Mouse (Mus musculus) ovary, postnatal 10 days (tissue): ENCODE results near the gene Xylt1.

ENCODE experiments used
- DNase-seq: peaks from one replicate; pipeline ENCODE4 v3.0.0; 2022; ENCODE audit warnings: low spot score

The Xylt1 gene

GRCm38 (mm10) chr7:117435730-117436441, 55.1 kb downstream of the Xylt1 start:
- DNase-seq: no peak

GRCm38 (mm10) chr7:117436892-117437291, 56.1 kb downstream of the Xylt1 start:
- no peak for DNase-seq

- DNase-seq: no peak
Measured at GRCm38 (mm10) chr7:117440994-117441393, 60.2 kb downstream of the Xylt1 start.

GRCm38 (mm10) chr7:117442639-117443038, 61.9 kb downstream of the Xylt1 start:
- DNase-seq: no peak

GRCm38 (mm10) chr7:117443215-117443614, 62.4 kb downstream of the Xylt1 start:
- no peak for DNase-seq

- no peak for DNase-seq
Measured at GRCm38 (mm10) chr7:117445471-117445870, 64.7 kb downstream of the Xylt1 start.

GRCm38 (mm10) chr7:117449605-117450004, 68.8 kb downstream of the Xylt1 start:
- no peak for DNase-seq

- DNase-seq: no peak
Measured at GRCm38 (mm10) chr7:117451212-117451611, 70.4 kb downstream of the Xylt1 start.

GRCm38 (mm10) chr7:117452269-117452668, 71.5 kb downstream of the Xylt1 start:
- DNase-seq: no peak

- no peak for DNase-seq
Measured at GRCm38 (mm10) chr7:117454789-117455548, 74.2 kb downstream of the Xylt1 start.

- no peak for DNase-seq
Measured at GRCm38 (mm10) chr7:117462196-117462935, 81.6 kb downstream of the Xylt1 start.

GRCm38 (mm10) chr7:117464956-117465355, 84.2 kb downstream of the Xylt1 start:
- no peak for DNase-seq

GRCm38 (mm10) chr7:117466006-117466780, 85.4 kb downstream of the Xylt1 start:
- no peak for DNase-seq

- DNase-seq: no peak
Measured at GRCm38 (mm10) chr7:117470243-117470802, 89.5 kb downstream of the Xylt1 start.

GRCm38 (mm10) chr7:117472055-117472780, 91.4 kb downstream of the Xylt1 start:
- DNase-seq: no peak

GRCm38 (mm10) chr7:117472781-117473743, 92.3 kb downstream of the Xylt1 start:
- DNase-seq: no peak

- DNase-seq: no peak
Measured at GRCm38 (mm10) chr7:117474302-117474701, 93.5 kb downstream of the Xylt1 start.

- no peak for DNase-seq
Measured at GRCm38 (mm10) chr7:117475106-117475505, 94.3 kb downstream of the Xylt1 start.

- no peak for DNase-seq
Measured at GRCm38 (mm10) chr7:117478937-117479336, 98.2 kb downstream of the Xylt1 start.

- no peak for DNase-seq
Measured at GRCm38 (mm10) chr7:117480831-117481230, 100.1 kb downstream of the Xylt1 start.
